Mouse (Mus musculus) embryonic stem cell, embryonic (primary cell): ENCODE data around the gene Gm44503.

Experiments
- CTCF ChIA-PET, 4 experiments: fragments of 300-600 bp in 2 of 4; fragments of 350-600 bp in 2 of 4; sonication (Branson Sonifier 250); formaldehyde crosslinking; loops; one replicate each; lab custom pipeline; 2022; ENCODE audit warnings: inconsistent platforms in 2 of 4; lab: Charles Lee
- POLR2A ChIA-PET, 4 experiments: fragments of 300-600 bp in 2 of 4; fragments of 350-600 bp in 2 of 4; sonication (Branson Sonifier 250); formaldehyde crosslinking; loops; one replicate each; lab custom pipeline; 2022; ENCODE audit warnings: antibody characterized with exemption in 4 of 4, inconsistent platforms in 1 of 4; lab: Charles Lee

Gene Gm44503

GRCm38 (mm10) chr9:73033406-73033805 lies 74.8 kb downstream of the Gm44503 start:
- ChIA-PET POLR2A (interaction anchor here in 2 of 4 experiments (0.7 to 1.5 kb wide), 7 partner anchors 10 to 76 kb away, joined by 3 to 4 read pairs (median 3); partner anchors contain the start of gene Rab27a (in 1 of the 2)), CTCF (interaction anchor here in 3 of 4 experiments (0.8 to 3.7 kb wide), 9 partner anchors 9 to 78 kb away, joined by 3 to 18 read pairs (median 4); partner anchors contain the start of genes Dyx1c1 (in 2 of the 3), Gm44503 (in 2 of the 3) and Rab27a (in 1 of the 3))

GRCm38 (mm10) chr9:73039222-73039945 lies 80.7 kb downstream of the Gm44503 start:
- CTCF ChIA-PET = interaction anchor here (0.6 to 2.1 kb wide), 10 partner anchors 14 to 109 kb away, joined by 3 to 10 read pairs (median 4); partner anchors contain the start of genes Dyx1c1 (in 1 of the 4), Gm44503 (in 1 of the 4) and Khdc3 (in 1 of the 4)
- POLR2A ChIA-PET = interaction anchor here (0.5 to 3.1 kb wide), 36 partner anchors 9 to 740 kb away, joined by 3 to 16 read pairs (median 4); partner anchors contain the start of genes Rsl24d1 (in 3 of the 4), Dyx1c1 (in 2 of the 4), Gm44503 (in 2 of the 4) and Ccpg1 (in 1 of the 4)

GRCm38 (mm10) chr9:73040080-73040479 lies 81.4 kb downstream of the Gm44503 start, which contains the start of gene Pigb:
Pigb (minus strand) TSS chr9:73040378.
- ChIA-PET CTCF (interaction anchor here in 1 of 4 experiments (0.6 to 1.5 kb wide), 2 partner anchors 57 to 82 kb away, joined by 3 read pairs; partner anchors contain the start of genes Dyx1c1 and Gm44503), POLR2A (interaction anchor here in 3 of 4 experiments (0.6 to 2.7 kb wide), 13 partner anchors 12 to 440 kb away, joined by 3 to 11 read pairs (median 6); partner anchors contain the start of genes Rsl24d1 (in 3 of the 3), Ccpg1 (in 1 of the 3), Ccpg1os (in 1 of the 3) and Dyx1c1 (in 1 of the 3))

- CTCF ChIA-PET = interaction anchor here (0.5 to 5.8 kb wide), 31 partner anchors 8 to 1225 kb away, joined by 3 to 76 read pairs (median 6); partner anchors contain the start of genes Ccpg1 (in 1 of the 4) and Ccpg1os (in 1 of the 4)
- POLR2A ChIA-PET = interaction anchor here (0.6 to 3.2 kb wide), 33 partner anchors 8 to 1958 kb away, joined by 3 to 18 read pairs (median 4); partner anchors contain the start of genes Rsl24d1 (in 3 of the 4), Ccpg1 (in 2 of the 4), Ccpg1os (in 2 of the 4) and Gm20509 (in 1 of the 4)
Observed at GRCm38 (mm10) chr9:73044146-73045079, 85.8 kb downstream of the Gm44503 start, which contains the start of gene Rab27a. Rab27a (plus strand) TSS chr9:73044854.

GRCm38 (mm10) chr9:73045204-73045603 lies 86.6 kb downstream of the Gm44503 start:
- ChIA-PET CTCF (interaction anchor here in 3 of 4 experiments (0.7 to 5.8 kb wide), 11 partner anchors 10 to 90 kb away, joined by 3 to 76 read pairs (median 10); no protein-coding TSS in a partner anchor), POLR2A (interaction anchor here (0.6 to 3.2 kb wide), 24 partner anchors 9 to 68 kb away, joined by 3 to 18 read pairs (median 4); partner anchors contain the start of genes Ccpg1 (in 1 of the 4), Ccpg1os (in 1 of the 4), Gm20509 (in 1 of the 4) and Rsl24d1 (in 1 of the 4))

- ChIA-PET CTCF (interaction anchor here in 3 of 4 experiments (0.6 to 5.8 kb wide), 8 partner anchors 13 to 132 kb away, joined by 3 to 76 read pairs (median 18); no protein-coding TSS in a partner anchor), POLR2A (interaction anchor here (0.6 to 3.2 kb wide), 15 partner anchors 10 to 61 kb away, joined by 3 to 18 read pairs (median 4); partner anchors contain the start of genes Ccpg1 (in 1 of the 4) and Ccpg1os (in 1 of the 4))
Observed at GRCm38 (mm10) chr9:73045711-73046110, 87.1 kb downstream of the Gm44503 start.

- ChIA-PET POLR2A (no interaction called here), CTCF (interaction anchor here in 1 of 4 experiments (1.2 kb wide), 1 partner anchor 44 kb away, joined by 3 read pairs; no protein-coding TSS in a partner anchor)
Observed at GRCm38 (mm10) chr9:73047906-73048305, 89.3 kb downstream of the Gm44503 start.

- POLR2A ChIA-PET = interaction anchor here in 1 of 4 experiments (0.9 to 1.2 kb wide), 2 partner anchors 10 to 18 kb away, joined by 3 to 4 read pairs; no protein-coding TSS in a partner anchor
- CTCF ChIA-PET = interaction anchor here in 1 of 4 experiments (0.6 to 0.8 kb wide), 2 partner anchors 93 to 455 kb away, joined by 3 to 5 read pairs; no protein-coding TSS in a partner anchor
Observed at GRCm38 (mm10) chr9:73048927-73049326, 90.3 kb downstream of the Gm44503 start.

- ChIA-PET CTCF (interaction anchor here in 2 of 4 experiments (0.8 kb wide), 2 partner anchors 34 to 94 kb away, joined by 3 to 5 read pairs; no protein-coding TSS in a partner anchor), POLR2A (interaction anchor here in 1 of 4 experiments (1.2 kb wide), 1 partner anchor 17 kb away, joined by 4 read pairs; no protein-coding TSS in a partner anchor)
Observed at GRCm38 (mm10) chr9:73049833-73050232, 91.2 kb downstream of the Gm44503 start.

GRCm38 (mm10) chr9:73050606-73051005 lies 92.0 kb downstream of the Gm44503 start:
- ChIA-PET POLR2A (no interaction called here), CTCF (no interaction called here)

- ChIA-PET POLR2A (interaction anchor here in 3 of 4 experiments (0.5 to 2.5 kb wide), 17 partner anchors 8 to 431 kb away, joined by 3 to 11 read pairs (median 5); partner anchors contain the start of gene Rab27a (in 1 of the 3)), CTCF (interaction anchor here in 3 of 4 experiments (0.5 to 2.4 kb wide), 5 partner anchors 11 to 36 kb away, joined by 3 to 10 read pairs (median 4); partner anchors contain the start of gene Rab27a (in 1 of the 3))
Observed at GRCm38 (mm10) chr9:73055441-73055911, 96.8 kb downstream of the Gm44503 start.

- ChIA-PET POLR2A (interaction anchor here in 1 of 4 experiments (0.8 kb wide), 1 partner anchor 11 kb away, joined by 13 read pairs; no protein-coding TSS in a partner anchor), CTCF (interaction anchor here in 1 of 4 experiments (0.5 kb wide), 1 partner anchor 20 kb away, joined by 3 read pairs; no protein-coding TSS in a partner anchor)
Observed at GRCm38 (mm10) chr9:73059224-73059623, 100.6 kb downstream of the Gm44503 start.

- ChIA-PET POLR2A (interaction anchor here in 2 of 4 experiments (0.6 to 2.2 kb wide), 7 partner anchors 8 to 711 kb away, joined by 3 to 8 read pairs (median 4); partner anchors contain the start of gene Rab27a (in 1 of the 2)), CTCF (interaction anchor here in 1 of 4 experiments (0.6 kb wide), 1 partner anchor 27 kb away, joined by 4 read pairs; no protein-coding TSS in a partner anchor)
Observed at GRCm38 (mm10) chr9:73063621-73064290, 105.1 kb downstream of the Gm44503 start.
